Mouse (Mus musculus) cerebellum, adult 2 months (tissue): ENCODE measurements around the gene Prss45.

ENCODE experiments used
- CTCF ChIP-seq: fragments of 200-500 bp; IDR thresholded peaks from 2 replicates; pipeline ENCODE4 v1.5.1; 2011; ENCODE audit warnings: low read depth, mild to moderate bottlenecking, control low read depth, low read length, moderate library complexity, borderline replicate concordance; ENCODE audit not compliant: insufficient read depth
- POLR2A ChIP-seq: fragments of 200-500 bp; IDR thresholded peaks from 2 replicates; pipeline ENCODE4 v1.6.1; 2011; ENCODE audit warnings: low read length, control low read depth, borderline replicate concordance; ENCODE audit not compliant: insufficient read depth

- TF ChIP-seq POLR2A (no peak), CTCF (no peak)
These were observed 33.4 kb upstream of the Prss45 start for GRCm38 (mm10) chr9:110800834-110801479.
